Mouse (Mus musculus) testis, adult 10 weeks (tissue): ENCODE data around the gene Ldhc. TPM values are rescaled to one million over a fixed set of nuclear protein-coding genes. Genes with fewer than 3 reads are reported as not detected.

Experiments
- polyA plus RNA-seq: library from polyadenylated mRNA; stranded (reverse); fragments of 350-450 nt; fragmentation: Illumina TruSeq; extraction: RNeasy Lipid Tissue Mini Kit (QIAGEN cat#74804); gene quantifications from one replicate; pipeline ENCODE4 v1.2.3, GENCODE M21; 2014; ENCODE audit warnings: low read depth, low replicate concordance

Ldhc gene
- polyA plus RNA-seq, result 3,731 TPM

GRCm38 (mm10) chr7:46860996-46861395 lies at the start of gene Ldhc:
TSS of gene Ldhc (plus strand) at chr7:46861203.

GRCm38 (mm10) chr7:46840787-46841525 lies 20.0 kb upstream of the Ldhc start, which contains the start of gene Ldha:
TSS of gene Ldha (plus strand) at chr7:46841475.

GRCm38 (mm10) chr7:46919551-46920176 lies 58.7 kb downstream of the Ldhc start, which contains the start of gene Tsg101:
TSS of gene Tsg101 (minus strand) at chr7:46919969.

Other genes starting within 250 kb of the Ldhc start
- 0.38 TPM for gene Sergef, start 221.4 kb upstream of the Ldhc start, polyA plus RNA-seq
- gene Tph1, start 188.7 kb upstream of the Ldhc start, polyA plus RNA-seq, result 0.18 TPM
- gene Saal1, start 150.5 kb upstream of the Ldhc start, polyA plus RNA-seq, result 7.2 TPM
- gene Saa3, start 145.5 kb upstream of the Ldhc start, polyA plus RNA-seq, result not detected
- gene Saa4, start 128.6 kb upstream of the Ldhc start, polyA plus RNA-seq, result 0.25 TPM
- 1.3 TPM for gene Saa1, start 118.2 kb upstream of the Ldhc start, polyA plus RNA-seq
- not detected for gene Saa2, start 109.4 kb upstream of the Ldhc start, polyA plus RNA-seq
- 23.2 TPM for gene Hps5, start 65.1 kb upstream of the Ldhc start, polyA plus RNA-seq
- 238 TPM for gene Gtf2h1, start 65.1 kb upstream of the Ldhc start, polyA plus RNA-seq
- gene Ldha, start 19.7 kb upstream of the Ldhc start, polyA plus RNA-seq, result 370 TPM
- 180 TPM for gene Tsg101, start 58.8 kb downstream of the Ldhc start, polyA plus RNA-seq
- gene Uevld, start 97.3 kb downstream of the Ldhc start, polyA plus RNA-seq, result 15.7 TPM
- 361 TPM for gene Gm9999, start 122.4 kb downstream of the Ldhc start, polyA plus RNA-seq
- 14.4 TPM for gene Spty2d1, start 147.2 kb downstream of the Ldhc start, polyA plus RNA-seq
- 2.6 TPM for gene Tmem86a, start 189.4 kb downstream of the Ldhc start, polyA plus RNA-seq